Mouse (Mus musculus) bone marrow macrophage, adult 2 months (primary cell): Measurements from ENCODE around the gene 4930518I15Rik.
"Not testable (repeated sequence)": the region's sequence is repeated elsewhere in the genome, so short reads cannot be mapped to it uniquely, and the experiment has no call there.

Experiments
- CTCF ChIP-seq: IDR thresholded peaks from 2 replicates; pipeline ENCODE4 v1.5.1; 2012; ENCODE audit warnings: low read depth, mild to moderate bottlenecking, low read length, moderate library complexity
- POLR2A ChIP-seq: IDR thresholded peaks from 2 replicates; pipeline ENCODE4 v1.6.1; 2012; ENCODE audit warnings: mild to moderate bottlenecking, low read depth, low read length, borderline replicate concordance

- TF ChIP-seq CTCF, POLR2A: not testable (repeated sequence)
Measured at GRCm38 (mm10) chr2:156825128-156825527, 32.6 kb downstream of the 4930518I15Rik start.
